Mouse (Mus musculus) hindbrain, postnatal 0 days (tissue): ENCODE measurements around the gene Scaf8. TPM values are rescaled to one million over a fixed set of nuclear protein-coding genes. Genes with fewer than 3 reads are reported as not detected.
"Not testable (repeated sequence)": the region's sequence is repeated elsewhere in the genome, so short reads cannot be mapped to it uniquely, and the experiment has no call there.

Experiments
- ATAC-seq: fragments of 200-750 bp; cut with Nextera tagmentation; 2 replicates; pipeline ENCODE4 v1.8.0; 2017; ENCODE audit warnings: mild to moderate bottlenecking, moderate TSS enrichment, moderate library complexity
- DNase-seq: peaks from one replicate; pipeline ENCODE4 v3.0.0-alpha.2; 2015; ENCODE audit warnings: low spot score
- H3K27ac ChIP-seq: fragments of 300-500 bp; sonication (generic); 2 replicates; pipeline ENCODE4 v1.5.1; 2014; ENCODE audit warnings: mild to moderate bottlenecking
- H3K27me3 ChIP-seq: fragments of 300-500 bp; sonication (generic); 2 replicates; pipeline ENCODE4 v1.6.1; 2014; ENCODE audit warnings: low read length, mixed read lengths; ENCODE audit not compliant: insufficient read depth
- H3K36me3 ChIP-seq: fragments of 300-500 bp; sonication (generic); 2 replicates; pipeline ENCODE4 v1.6.1; 2014; ENCODE audit warnings: low read length, mixed read lengths; ENCODE audit not compliant: insufficient read depth
- H3K4me1 ChIP-seq: fragments of 300-500 bp; sonication (generic); 2 replicates; pipeline ENCODE4 v1.6.1; 2014; ENCODE audit warnings: antibody characterized with exemption, low read length, mixed read lengths; ENCODE audit not compliant: insufficient read depth
- H3K4me2 ChIP-seq: fragments of 300-500 bp; sonication (generic); 2 replicates; pipeline ENCODE4 v1.6.1; 2014; ENCODE audit warnings: low read depth, mild to moderate bottlenecking, low read length, moderate library complexity, mixed read lengths
- H3K4me3 ChIP-seq: fragments of 300-500 bp; sonication (generic); 2 replicates; pipeline ENCODE4 v1.5.1; 2014; ENCODE audit warnings: low read length
- H3K9ac ChIP-seq: fragments of 300-500 bp; sonication (generic); replicated peaks from 2 replicates; pipeline ENCODE4 v1.6.1; 2014; ENCODE audit warnings: mild to moderate bottlenecking, low read length, moderate library complexity, mixed read lengths
- H3K9me3 ChIP-seq: fragments of 300-500 bp; sonication (generic); 2 replicates; pipeline ENCODE4 v1.6.1; 2016; ENCODE audit warnings: low read length, mixed read lengths
- CTCF ChIP-seq: IDR thresholded peaks from 2 replicates; pipeline ENCODE4 v1.5.1; 2016; ENCODE audit warnings: antibody characterized with exemption, control low read depth, low read depth
- WGBS: fragments of 180-500 bp; shearing (Covaris S2); extraction: QIAGEN DNeasy Blood & Tissue Kit; methylation state at CpG from one replicate; pipeline ENCODE4 v1.1.7; 2014; 5-methylcytosine and 5-hydroxymethylcytosine counted together
- polyA plus RNA-seq: library from polyadenylated mRNA; unstranded; fragments of >200 nt; fragmentation: Nextera tagmentation; extraction: Ambion mirVana; gene quantifications from 2 replicates; pipeline ENCODE4 v1.2.1, GENCODE M21; 2015
- total RNA-seq: library from RNA; depleted of rRNA; stranded (reverse); fragments of >200 nt; gene quantifications from 2 replicates; pipeline ENCODE4 v1.2.3, GENCODE M21; 2014

Gene Scaf8
- total and polyA plus RNA-seq, 2 experiments from 2014 or later = 15.1 to 42.8 TPM

- WGBS = 55% methylated on average over 1 of the region's 1 CpGs
- Histone ChIP-seq H3K4me3 (no peak overlapping the region), H3K27me3 (no peaks in the 10 kb centered on the region), H3K4me2 (no peak overlapping the region), H3K27ac (no peak overlapping the region), H3K36me3 (0 out of 2 replicates have a peak, but pooled peaks cover 2% of the 10 kb centered on the region), H3K4me1 (no peaks in the 10 kb centered on the region), H3K9ac (no peak overlapping the region), H3K9me3 (no peaks in the 10 kb centered on the region)
- ATAC-seq (no peak), DNase-seq (no peak)
- TF ChIP-seq CTCF = no peak
Measured at GRCm38 (mm10) chr17:3149541-3149940, 34.8 kb downstream of the Scaf8 start.

DNA sequence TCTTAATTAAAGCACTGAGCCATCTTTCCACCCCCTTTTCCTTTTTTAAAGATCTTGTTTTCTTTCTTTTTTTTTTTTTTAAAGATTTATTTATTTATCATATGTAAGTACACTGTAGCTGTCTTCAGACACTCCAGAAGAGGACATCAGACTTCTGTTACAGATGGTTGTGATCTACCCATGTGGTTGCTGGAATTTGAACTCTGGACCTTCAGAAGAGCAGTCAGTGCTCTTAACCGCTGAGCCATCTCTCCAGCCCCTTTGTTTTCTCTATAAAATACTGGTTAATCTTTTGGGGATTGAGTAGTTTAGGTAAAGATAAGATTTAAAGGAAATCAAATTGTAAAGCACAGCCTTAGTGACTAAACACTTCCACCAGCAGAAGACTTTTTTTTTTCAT, 35.9 kb downstream of the Scaf8 start:
- not testable (repeated sequence) for H3K27ac ChIP-seq, H3K9ac ChIP-seq, H3K4me3 ChIP-seq, ATAC-seq, H3K4me2 ChIP-seq, H3K27me3 ChIP-seq, H3K36me3 ChIP-seq, H3K9me3 ChIP-seq, DNase-seq, H3K4me1 ChIP-seq
- WGBS = 98% methylated on average over 1 of the region's 1 CpGs

- H3K36me3 ChIP-seq = peaks cover 8% of the 10 kb centered on the region
- no peak overlapping the region for H3K27ac ChIP-seq
- DNase-seq (no peak), ATAC-seq (no peak)
- no peaks in the 10 kb centered on the region for H3K9me3 ChIP-seq
- no peak overlapping the region for H3K4me3 ChIP-seq
- TF ChIP-seq CTCF = no peak
- no peak overlapping the region for H3K9ac ChIP-seq
- H3K4me1 ChIP-seq = no peaks in the 10 kb centered on the region
- H3K27me3 ChIP-seq = no peaks in the 10 kb centered on the region
- H3K4me2 ChIP-seq = no peak overlapping the region
Measured at GRCm38 (mm10) chr17:3151181-3151580, 36.4 kb downstream of the Scaf8 start.

DNA sequence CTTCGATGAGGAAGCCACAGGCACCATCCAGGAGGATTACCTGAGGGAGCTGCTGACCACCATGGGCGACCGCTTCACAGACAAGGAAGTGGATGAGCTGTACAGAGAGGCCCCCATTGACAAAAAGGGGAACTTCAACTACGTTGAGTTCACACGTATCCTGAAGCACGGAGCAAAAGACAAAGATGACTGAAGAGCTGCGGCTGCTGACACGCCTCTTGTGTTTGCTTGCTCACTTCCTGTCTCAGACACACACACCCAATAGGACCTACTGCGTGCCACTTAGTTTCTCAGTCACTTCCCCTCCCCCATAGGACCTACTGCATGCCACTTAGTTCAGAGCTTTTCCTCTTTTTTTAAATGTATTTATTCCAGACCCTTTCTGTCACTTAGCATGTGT, 41.4 kb downstream of the Scaf8 start:
- H3K9me3 ChIP-seq, H3K4me1 ChIP-seq, H3K27me3 ChIP-seq, H3K4me3 ChIP-seq, ATAC-seq, H3K4me2 ChIP-seq, DNase-seq, H3K36me3 ChIP-seq, H3K27ac ChIP-seq, H3K9ac ChIP-seq: not testable (repeated sequence)
- 92% methylated on average over 9 of the region's 9 CpGs for WGBS

- Histone ChIP-seq H3K27ac (no peak overlapping the region), H3K36me3 (peaks cover 11% of the 10 kb centered on the region), H3K4me2 (no peak overlapping the region), H3K9me3 (no peaks in the 10 kb centered on the region), H3K9ac (no peak overlapping the region), H3K27me3 (no peaks in the 10 kb centered on the region), H3K4me1 (no peaks in the 10 kb centered on the region), H3K4me3 (no peak overlapping the region)
- TF ChIP-seq CTCF = no peak
- ATAC-seq = no peak
- no peak for DNase-seq
Measured at GRCm38 (mm10) chr17:3157016-3157415, 42.2 kb downstream of the Scaf8 start.

- H3K4me2 ChIP-seq = no peak overlapping the region
- WGBS = 91% methylated on average over 4 of the region's 4 CpGs
- no peak for DNase-seq
- H3K4me1 ChIP-seq = no peaks in the 10 kb centered on the region
- no peaks in the 10 kb centered on the region for H3K9me3 ChIP-seq
- ATAC-seq = no peak
- H3K36me3 ChIP-seq = peaks cover 12% of the 10 kb centered on the region; the same call in 1 of the 2 replicates
- H3K4me3 ChIP-seq = no peak overlapping the region
- no peak for TF ChIP-seq CTCF
- H3K27ac ChIP-seq = no peak overlapping the region
- H3K9ac ChIP-seq = no peak overlapping the region
- no peaks in the 10 kb centered on the region for H3K27me3 ChIP-seq
Measured at GRCm38 (mm10) chr17:3162905-3163304, 48.1 kb downstream of the Scaf8 start.

DNA sequence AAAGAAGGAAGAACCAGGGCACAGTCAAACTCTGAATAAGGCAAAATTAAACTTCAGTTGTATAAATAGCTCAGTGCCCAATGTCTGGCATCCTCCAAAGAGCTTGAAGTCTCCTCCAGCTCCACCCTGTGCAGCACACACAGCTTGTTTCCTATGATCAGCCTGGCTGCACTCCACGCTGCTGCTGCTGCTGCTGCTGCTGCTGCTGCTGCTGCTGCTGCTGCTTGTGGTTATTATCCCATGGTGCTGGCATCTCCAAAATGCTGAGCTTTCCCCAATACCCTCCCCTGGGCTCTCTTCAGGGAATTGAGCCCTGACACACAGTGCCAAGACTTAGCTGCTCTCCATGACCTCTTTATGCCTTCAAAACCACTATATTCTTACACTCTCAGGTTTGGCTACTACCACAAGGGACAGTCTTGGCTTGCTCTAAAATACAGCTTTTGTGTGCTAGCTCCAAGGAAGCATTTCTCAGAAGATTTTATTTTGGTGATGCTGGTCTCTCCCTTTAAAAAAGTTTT, 65.7 kb downstream of the Scaf8 start:
- not testable (repeated sequence) for H3K27me3 ChIP-seq, ATAC-seq

DNA sequence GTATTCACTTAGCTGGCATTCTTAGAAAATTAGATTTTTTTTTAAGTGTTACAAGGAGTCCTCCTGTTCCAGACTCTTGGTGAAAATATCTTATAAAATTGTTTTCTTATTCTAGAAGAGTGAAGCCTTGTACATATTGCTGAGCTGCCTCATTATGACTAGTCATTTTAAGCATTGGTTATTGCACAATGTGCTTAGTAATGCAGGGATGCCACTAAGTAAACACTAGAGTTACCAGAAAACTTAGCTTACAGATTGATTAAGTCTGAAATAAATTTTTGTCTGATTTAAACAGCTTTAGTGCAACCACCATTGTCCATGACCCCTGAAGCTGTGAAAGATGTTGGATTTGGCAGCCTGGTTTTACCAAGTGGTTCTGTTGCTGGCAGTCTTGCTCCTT, 80.7 kb downstream of the Scaf8 start:
- DNase-seq, H3K9ac ChIP-seq, H3K9me3 ChIP-seq, H3K4me3 ChIP-seq, H3K4me1 ChIP-seq, H3K27me3 ChIP-seq, H3K4me2 ChIP-seq, H3K27ac ChIP-seq, ATAC-seq: not testable (repeated sequence)
- peaks cover 40% of the 10 kb centered on the region for H3K36me3 ChIP-seq

More for the DNA sequence above, 65.7 kb downstream of the Scaf8 start:
- 94% methylated on average over 1 of the region's 1 CpGs for WGBS
- H3K9me3 ChIP-seq, H3K9ac ChIP-seq, H3K4me1 ChIP-seq, H3K27ac ChIP-seq, H3K4me2 ChIP-seq, DNase-seq, H3K4me3 ChIP-seq: not testable (repeated sequence)
- peaks cover 14% of the 10 kb centered on the region; the same call in 1 of the 2 replicates for H3K36me3 ChIP-seq
